Mouse (Mus musculus) MEL (cell line): ENCODE data around the gene Hoxb1. TPM values are rescaled to one million over a fixed set of nuclear protein-coding genes. Genes with fewer than 3 reads are reported as not detected.

Experiments
- DNase-seq: peaks from one replicate; pipeline ENCODE4 v3.0.0; 2011; ENCODE audit warnings: low read depth, low spot score
- H3K27ac ChIP-seq: 2 replicates; pipeline ENCODE4 v1.5.1; 2012; ENCODE audit warnings: low read depth, mild to moderate bottlenecking, control low read depth, low read length, moderate library complexity; ENCODE audit not compliant: control insufficient read depth
- H3K27me3 ChIP-seq, 2 experiments: fragments of 150-350 bp in 1 of 2; sonication (generic) in 1 of 2; 2 replicates each; pipeline ENCODE4 v1.6.1; 2012; ENCODE audit warnings: low read length in 2 of 2, mild to moderate bottlenecking in 2 of 2, improper control_type of control experiment in 1 of 2, moderate library complexity in 1 of 2; ENCODE audit not compliant: insufficient read depth in 2 of 2, control insufficient read depth in 1 of 2
- H3K36me3 ChIP-seq, 2 experiments: 2 replicates each; pipeline ENCODE4 v1.6.1; 2012 to 2014; ENCODE audit warnings: low read length in 2 of 2, improper control_type of control experiment in 1 of 2, inconsistent platforms in 1 of 2, mild to moderate bottlenecking in 1 of 2; ENCODE audit not compliant: insufficient read depth in 2 of 2, control insufficient read depth in 1 of 2
- H3K4me1 ChIP-seq, 2 experiments: fragments of 150-350 bp in 1 of 2; sonication (generic) in 1 of 2; 2 replicates each; pipeline ENCODE4 v1.6.1; 2012; ENCODE audit warnings: low read length in 2 of 2, improper control_type of control experiment in 1 of 2, mild to moderate bottlenecking in 1 of 2; ENCODE audit not compliant: insufficient read depth in 2 of 2, control insufficient read depth in 1 of 2
- H3K4me3 ChIP-seq, 2 experiments: fragments of 150-350 bp in 1 of 2; sonication (generic) in 1 of 2; 2 replicates each; pipeline ENCODE4 v1.5.1; 2012; ENCODE audit warnings: low read depth in 2 of 2, low read length in 2 of 2, mild to moderate bottlenecking in 2 of 2, moderate library complexity in 2 of 2, control low read depth in 1 of 2, improper control_type of control experiment in 1 of 2; ENCODE audit not compliant: control insufficient read depth in 1 of 2, insufficient read depth in 1 of 2
- H3K79me2 ChIP-seq: 2 replicates; pipeline ENCODE4 v1.6.1; 2012; ENCODE audit warnings: mild to moderate bottlenecking, low read length, moderate library complexity; ENCODE audit not compliant: control insufficient read depth, poor library complexity, insufficient read depth
- H3K9ac ChIP-seq: 2 replicates; pipeline ENCODE4 v1.6.1; 2012; ENCODE audit warnings: low read depth, mild to moderate bottlenecking, control low read depth, low read length, moderate library complexity; ENCODE audit not compliant: control insufficient read depth, poor library complexity, severe bottlenecking
- H3K9me3 ChIP-seq: fragments of 150-350 bp; sonication (generic); replicated peaks from 2 replicates; pipeline ENCODE4 v1.6.1; 2012; ENCODE audit warnings: mild to moderate bottlenecking, low read length, improper control_type of control experiment, moderate library complexity; ENCODE audit not compliant: insufficient read depth
- CHD2 ChIP-seq: IDR thresholded peaks from 2 replicates; pipeline ENCODE4 v1.6.1; 2011; ENCODE audit warnings: low read length, improper control_type of control experiment
- ELF1 ChIP-seq: IDR thresholded peaks from 2 replicates; pipeline ENCODE4 v1.6.1; 2014; ENCODE audit warnings: low read depth, mild to moderate bottlenecking, inconsistent platforms, low read length, improper control_type of control experiment, moderate library complexity
- ETS1 ChIP-seq: IDR thresholded peaks from 2 replicates; pipeline ENCODE4 v1.6.1; 2012; ENCODE audit warnings: low read depth, mild to moderate bottlenecking, inconsistent platforms, low read length, improper control_type of control experiment, moderate library complexity
- HCFC1 ChIP-seq: IDR thresholded peaks from 2 replicates; pipeline ENCODE4 v1.6.1; 2012; ENCODE audit warnings: low read depth, mild to moderate bottlenecking, inconsistent platforms, low read length, improper control_type of control experiment, moderate library complexity
- MAFK ChIP-seq: IDR thresholded peaks from 2 replicates; pipeline ENCODE4 v1.6.1; 2011; ENCODE audit warnings: low read depth, mild to moderate bottlenecking, low read length, improper control_type of control experiment, borderline replicate concordance
- MAX ChIP-seq: IDR thresholded peaks from 2 replicates; pipeline ENCODE4 v1.6.1; 2011; ENCODE audit warnings: low read length, improper control_type of control experiment
- MEF2A ChIP-seq: IDR thresholded peaks from 2 replicates; pipeline ENCODE4 v1.6.1; 2014; ENCODE audit warnings: low read depth, mild to moderate bottlenecking, inconsistent platforms, low read length, improper control_type of control experiment; ENCODE audit not compliant: poor library complexity, insufficient replicate concordance, severe bottlenecking; ENCODE audit errors: extremely low read depth
- MYB ChIP-seq: IDR thresholded peaks from 2 replicates; pipeline ENCODE4 v1.6.1; 2011; ENCODE audit warnings: mild to moderate bottlenecking, low read depth, low read length, improper control_type of control experiment
- MYC ChIP-seq: IDR thresholded peaks from 2 replicates; pipeline ENCODE4 v1.6.1; 2011; ENCODE audit warnings: low read depth, mild to moderate bottlenecking, low read length, improper control_type of control experiment, moderate library complexity
- NELFE ChIP-seq: IDR thresholded peaks from 2 replicates; pipeline ENCODE4 v1.6.1; 2011; ENCODE audit warnings: low read depth, low read length, improper control_type of control experiment
- POLR2AphosphoS5 ChIP-seq: IDR thresholded peaks from 2 replicates; pipeline ENCODE4 v1.6.1; 2012; ENCODE audit warnings: low read depth, borderline replicate concordance, mild to moderate bottlenecking, inconsistent platforms, low read length, moderate library complexity, mixed read lengths
- RCOR1 ChIP-seq: IDR thresholded peaks from 2 replicates; pipeline ENCODE4 v1.6.1; 2012; ENCODE audit warnings: low read depth, mild to moderate bottlenecking, inconsistent platforms, low read length, improper control_type of control experiment
- SIN3A ChIP-seq: IDR thresholded peaks from 2 replicates; pipeline ENCODE4 v1.6.1; 2012; ENCODE audit warnings: low read length, improper control_type of control experiment, inconsistent platforms
- TAL1 ChIP-seq: IDR thresholded peaks from 2 replicates; pipeline ENCODE4 v1.6.1; 2012; ENCODE audit warnings: mild to moderate bottlenecking, inconsistent platforms, low read length, moderate library complexity, mixed read lengths
- TCF12 ChIP-seq: IDR thresholded peaks from 2 replicates; pipeline ENCODE4 v1.6.1; 2014; ENCODE audit warnings: low read depth, mild to moderate bottlenecking, inconsistent platforms, low read length, improper control_type of control experiment, moderate library complexity
- USF2 ChIP-seq, 2 experiments: IDR thresholded peaks; 2 replicates each; pipeline ENCODE4 v1.6.1; 2011 to 2012; ENCODE audit warnings: improper control_type of control experiment in 2 of 2, low read length in 2 of 2, borderline replicate concordance in 1 of 2, inconsistent platforms in 1 of 2, low read depth in 1 of 2, mild to moderate bottlenecking in 1 of 2; ENCODE audit not compliant: insufficient read depth in 1 of 2
- ZC3H11A ChIP-seq: IDR thresholded peaks from 2 replicates; pipeline ENCODE4 v1.6.1; 2012; ENCODE audit warnings: low read depth, mild to moderate bottlenecking, inconsistent platforms, low read length, improper control_type of control experiment
- ZMIZ1 ChIP-seq: IDR thresholded peaks from 2 replicates; pipeline ENCODE4 v1.6.1; 2012; ENCODE audit warnings: low read depth, mild to moderate bottlenecking, inconsistent platforms, low read length, improper control_type of control experiment, moderate library complexity
- ZNF384 ChIP-seq: IDR thresholded peaks from 2 replicates; pipeline ENCODE4 v1.6.1; 2012; ENCODE audit warnings: low read depth, mild to moderate bottlenecking, inconsistent platforms, low read length, improper control_type of control experiment
- polyA plus RNA-seq, 2 experiments: library from polyadenylated mRNA; stranded (reverse) in 1 of 2; unstranded in 1 of 2; fragments of >175 nt in 1 of 2; fragments of >200 nt in 1 of 2; gene quantifications; 2 replicates each; pipeline versions ENCODE4 v1.2.1 to v1.2.4; 2012; ENCODE audit warnings: low replicate concordance in 2 of 2, low read depth in 1 of 2; ENCODE audit not compliant: insufficient read length in 2 of 2, insufficient read depth in 1 of 2, missing spikeins in 1 of 2
- total RNA-seq: library from RNA; depleted of rRNA; stranded (reverse); fragments of 300-350 nt; gene quantifications from 2 replicates; pipeline ENCODE4 v1.2.3, GENCODE M21; 2012

Hoxb1 gene
- total and polyA plus RNA-seq, 3 experiments: not detected

DNA sequence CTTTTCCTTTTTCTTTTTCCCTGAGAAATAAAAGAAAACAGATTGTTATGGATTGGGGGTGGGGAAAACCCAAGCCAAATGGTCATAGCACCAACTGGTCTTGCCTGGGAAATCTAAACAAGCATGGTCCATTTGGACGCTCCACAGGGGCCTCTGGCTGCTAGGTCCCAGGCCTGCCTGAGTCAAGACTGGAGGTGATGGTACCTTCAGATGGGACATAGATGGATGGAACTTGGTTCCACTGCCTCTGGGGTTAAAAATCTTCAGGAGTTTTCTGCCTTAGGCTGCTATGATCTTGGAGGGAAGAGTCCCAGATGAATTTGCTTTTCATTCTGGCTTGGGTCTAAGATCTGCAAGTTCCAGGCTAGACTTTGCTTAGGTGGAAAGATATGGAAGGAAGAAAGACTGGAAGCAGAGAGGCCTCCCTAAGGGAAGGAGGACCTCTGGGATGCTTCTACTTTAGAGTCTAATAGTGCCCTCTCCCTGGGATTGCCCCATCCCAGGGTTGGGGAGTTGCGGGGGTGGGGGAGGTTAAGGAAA is 22.3 kb upstream of the Hoxb1 start:
- no peak overlapping the region for H3K9ac ChIP-seq
- no peak for TF ChIP-seq ETS1
- TF ChIP-seq ELF1: no peak
- TF ChIP-seq MYC: no peak
- no peak for TF ChIP-seq ZMIZ1
- TF ChIP-seq MAX: no peak
- no peak for TF ChIP-seq HCFC1
- no peak for TF ChIP-seq RCOR1
- no peak for TF ChIP-seq MYB
- DNase-seq: no peak
- no peaks in the 10 kb centered on the region for H3K4me1 ChIP-seq
- no peak overlapping the region for H3K27ac ChIP-seq
- H3K36me3 ChIP-seq: no peaks in the 10 kb centered on the region
- H3K4me3 ChIP-seq: no peak overlapping the region
- no peaks in the 10 kb centered on the region for H3K79me2 ChIP-seq
- H3K27me3 ChIP-seq: peaks cover 0 to 2% of the 10 kb centered on the region in 2 experiments; a peak in 2 of 4 replicates
- H3K9me3 ChIP-seq: no peaks in the 10 kb centered on the region

DNA sequence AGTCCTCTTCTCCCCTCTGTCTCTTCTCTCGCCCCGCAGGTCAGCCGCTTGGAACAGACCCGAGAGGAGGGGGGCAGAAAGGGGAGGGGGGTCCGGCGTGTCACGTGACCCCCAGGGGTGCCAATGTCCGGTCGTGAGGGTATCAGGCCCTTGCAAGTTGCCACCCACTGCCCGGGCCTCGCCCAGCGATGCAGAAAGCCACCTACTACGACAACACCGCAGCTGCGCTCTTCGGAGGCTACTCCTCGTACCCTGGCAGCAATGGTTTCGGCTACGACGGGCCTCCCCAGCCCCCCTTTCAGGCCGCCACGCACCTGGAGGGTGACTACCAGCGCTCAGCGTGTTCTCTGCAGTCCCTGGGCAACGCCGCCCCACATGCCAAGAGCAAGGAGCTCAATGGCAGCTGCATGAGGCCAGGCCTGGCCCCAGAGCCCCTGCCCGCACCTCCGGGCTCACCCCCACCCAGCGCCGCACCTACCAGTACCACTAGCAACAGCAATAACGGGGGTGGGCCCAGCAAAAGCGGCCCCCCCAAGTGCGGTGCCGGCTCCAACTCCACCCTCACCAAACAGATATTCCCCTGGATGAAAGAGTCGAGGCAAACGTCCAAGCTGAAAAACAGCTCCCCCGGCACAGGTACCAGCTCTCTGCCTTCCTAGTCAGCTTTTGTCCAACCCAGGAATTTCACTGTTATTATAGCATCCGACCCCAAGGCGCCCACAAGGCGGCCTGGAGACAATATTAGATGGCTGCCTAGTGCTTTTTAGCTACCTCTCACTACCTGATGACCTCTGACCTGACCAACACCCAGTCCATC is 21.3 kb upstream of the Hoxb1 start:
- Histone ChIP-seq H3K27me3 (peaks cover 0 to 2% of the 10 kb centered on the region in 2 experiments; a peak in 2 of 4 replicates), H3K9ac (no peak overlapping the region)
- no peak for TF ChIP-seq POLR2AphosphoS5
- TF ChIP-seq MAX: no peak
- TF ChIP-seq USF2 (IDR thresholded peaks at IDR 0.05; ENCODE audit: borderline replicate concordance in 1 of 2, insufficient read depth in 1 of 2, low read depth in 1 of 2, low read length in 2 of 2): no peak
- TF ChIP-seq TAL1: no peak
- no peak for TF ChIP-seq NELFE
- TF ChIP-seq CHD2: no peak
- no peak for TF ChIP-seq MAFK
- no peak for TF ChIP-seq ZNF384
- TF ChIP-seq ZC3H11A: no peak
- no peak for TF ChIP-seq SIN3A
- TF ChIP-seq TCF12: no peak
- no peak for TF ChIP-seq MEF2A
- TF ChIP-seq, all 39 proteins: peak for 0
- H3K9me3 ChIP-seq: no peaks in the 10 kb centered on the region
- no peaks in the 10 kb centered on the region for H3K79me2 ChIP-seq
- no peak for DNase-seq
- no peak overlapping the region for H3K27ac ChIP-seq
- no peaks in the 10 kb centered on the region for H3K36me3 ChIP-seq
- H3K4me1 ChIP-seq: no peaks in the 10 kb centered on the region
- no peak overlapping the region for H3K4me3 ChIP-seq
